Mouse (Mus musculus) ES-E14 (cell line): ENCODE results near the gene Il4ra. TPM values are rescaled to one million over a fixed set of nuclear protein-coding genes. Genes with fewer than 3 reads are reported as not detected.

Experiments
- DNase-seq: peaks from one replicate; pipeline ENCODE4 v3.0.0-alpha.2; 2013; ENCODE audit warnings: low read depth, low spot score
- H3K27ac ChIP-seq: 2 replicates; pipeline ENCODE4 v1.5.1; 2012; ENCODE audit warnings: low read depth, mild to moderate bottlenecking, low read length, moderate library complexity, mixed read lengths; ENCODE audit not compliant: poor library complexity, insufficient read depth, severe bottlenecking
- H3K36me3 ChIP-seq: 2 replicates; pipeline ENCODE4 v1.6.1; 2012; ENCODE audit warnings: mild to moderate bottlenecking, low read length, moderate library complexity, mixed read lengths; ENCODE audit not compliant: control insufficient read depth, poor library complexity, insufficient read depth, severe bottlenecking
- H3K4me1 ChIP-seq, 2 experiments: fragments of 150-350 bp in 1 of 2; sonication (generic) in 1 of 2; 2 replicates each; pipeline ENCODE4 v1.6.1; 2012; ENCODE audit warnings: low read length in 2 of 2, mild to moderate bottlenecking in 1 of 2, mixed read lengths in 1 of 2; ENCODE audit not compliant: control insufficient read depth in 2 of 2, insufficient read depth in 2 of 2, poor library complexity in 1 of 2
- H3K4me3 ChIP-seq, 2 experiments: fragments of 150-350 bp in 1 of 2; sonication (generic) in 1 of 2; 2 replicates each; pipeline ENCODE4 v1.5.1; 2012; ENCODE audit warnings: low read length in 2 of 2, low read depth in 1 of 2, mild to moderate bottlenecking in 1 of 2, mixed read lengths in 1 of 2; ENCODE audit not compliant: insufficient read depth in 1 of 2, poor library complexity in 1 of 2, severe bottlenecking in 1 of 2
- H3K9ac ChIP-seq: 2 replicates; pipeline ENCODE4 v1.6.1; 2012; ENCODE audit warnings: low read depth, mild to moderate bottlenecking, low read length, mixed read lengths; ENCODE audit not compliant: poor library complexity, insufficient read depth, severe bottlenecking
- H3K9me3 ChIP-seq: fragments of 150-350 bp; sonication (generic); 2 replicates; pipeline ENCODE4 v1.6.1; 2012; ENCODE audit warnings: low read depth, mild to moderate bottlenecking, low read length; ENCODE audit not compliant: control insufficient read depth, insufficient read depth
- CHD2 ChIP-seq: IDR thresholded peaks from 2 replicates; pipeline ENCODE4 v1.6.1; 2014; ENCODE audit warnings: mild to moderate bottlenecking, low read depth, low read length, inconsistent platforms
- HCFC1 ChIP-seq: IDR thresholded peaks from 2 replicates; pipeline ENCODE4 v1.6.1; 2012; ENCODE audit warnings: low read length, inconsistent platforms, borderline replicate concordance; ENCODE audit not compliant: insufficient read depth
- MAFK ChIP-seq: IDR thresholded peaks from 2 replicates; pipeline ENCODE4 v1.6.1; 2014; ENCODE audit warnings: mild to moderate bottlenecking, low read depth, low read length, inconsistent platforms; ENCODE audit not compliant: insufficient read depth
- ZC3H11A ChIP-seq: IDR thresholded peaks from 2 replicates; pipeline ENCODE4 v1.6.1; 2012; ENCODE audit warnings: low read depth, mild to moderate bottlenecking, inconsistent platforms, low read length, borderline replicate concordance
- ZNF384 ChIP-seq: IDR thresholded peaks from 2 replicates; pipeline ENCODE4 v1.6.1; 2012; ENCODE audit warnings: low read depth, low read length, inconsistent platforms
- in situ Hi-C, 2 experiments: fragments of 600-800 bp; cut with MboI; formaldehyde crosslinking; loops; one replicate each; pipeline ENCODE4 v1.15.1; 2025; ENCODE audit warnings: low sequenced_read_pairs in 2 of 2, inconsistent platforms in 1 of 2; ENCODE audit not compliant: unreplicated experiment in 2 of 2
- total RNA-seq: library from RNA; depleted of rRNA; stranded (reverse); fragments of 300-350 nt; gene quantifications from 2 replicates; pipeline ENCODE4 v1.2.3, GENCODE M21; 2012

The Il4ra gene
- total RNA-seq, 1 experiment: 3.4 TPM

GRCm38 (mm10) chr7:125601280-125601670 is 49.4 kb downstream of the Il4ra start:
- Histone ChIP-seq H3K4me3 (no peak overlapping the region), H3K27ac (no peak overlapping the region), H3K9ac (no peak overlapping the region), H3K4me1 (no peaks in the 10 kb centered on the region), H3K36me3 (no peaks in the 10 kb centered on the region), H3K9me3 (no peaks in the 10 kb centered on the region)
- DNase-seq: no peak
- TF ChIP-seq HCFC1 (no peak), ZC3H11A (no peak), CHD2 (no peak), ZNF384 (no peak), MAFK (no peak)
- in situ Hi-C loops: no loop called here

DNA sequence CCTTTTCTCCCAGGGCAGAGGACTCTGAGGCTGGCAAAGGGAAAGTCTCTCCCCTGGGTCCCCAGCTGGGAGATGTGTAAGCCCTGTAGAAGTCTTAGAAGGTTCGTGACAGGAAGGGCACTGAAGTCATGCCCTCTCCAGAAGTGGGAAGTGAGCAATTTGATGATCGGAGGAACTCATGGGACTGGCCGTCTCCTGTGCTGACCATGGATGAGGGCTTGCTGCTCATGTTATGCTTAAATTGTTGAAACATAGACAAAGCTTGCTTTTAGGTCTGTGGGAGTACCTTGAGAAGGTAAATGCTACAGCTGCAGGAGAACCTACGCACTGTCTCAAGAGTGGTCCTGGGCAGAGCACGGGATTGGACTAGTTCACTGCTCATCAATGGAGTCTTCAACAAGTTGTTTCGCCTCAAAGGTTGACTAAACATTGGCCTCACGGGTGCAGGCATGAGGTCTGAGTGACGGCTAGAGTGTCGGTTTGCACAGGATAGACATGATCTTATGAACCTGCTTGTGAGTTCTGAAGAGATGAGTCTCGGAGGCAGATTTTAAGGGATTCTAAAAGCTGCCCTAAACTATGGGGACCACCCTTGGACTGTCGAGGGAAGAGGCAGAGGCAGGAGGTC is 50.0 kb downstream of the Il4ra start:
- Histone ChIP-seq H3K36me3 (no peaks in the 10 kb centered on the region), H3K4me3 (no peak overlapping the region), H3K27ac (no peak overlapping the region), H3K9ac (no peak overlapping the region), H3K9me3 (no peaks in the 10 kb centered on the region), H3K4me1 (no peaks in the 10 kb centered on the region)
- no peak for DNase-seq
- TF ChIP-seq MAFK (no peak), ZC3H11A (no peak), CHD2 (no peak), ZNF384 (no peak), HCFC1 (no peak)
- in situ Hi-C loops: no loop called here

GRCm38 (mm10) chr7:125603185-125603631 is 51.3 kb downstream of the Il4ra start, which contains the start of gene Il21r:
Gene Il21r, plus strand, starts transcription at chr7:125603429.
- no peak for TF ChIP-seq CHD2
- no peak within 1 kb of the TSS for H3K9ac ChIP-seq
- DNase-seq: no peak
- no peaks in the 10 kb centered on the region for H3K36me3 ChIP-seq
- H3K4me1 ChIP-seq: no peaks in the 10 kb centered on the region
- no peaks in the 10 kb centered on the region for H3K9me3 ChIP-seq
- H3K4me3 ChIP-seq: no peak within 1 kb of the TSS
- H3K27ac ChIP-seq: no peak within 1 kb of the TSS
- in situ Hi-C loops: no loop called here

DNA sequence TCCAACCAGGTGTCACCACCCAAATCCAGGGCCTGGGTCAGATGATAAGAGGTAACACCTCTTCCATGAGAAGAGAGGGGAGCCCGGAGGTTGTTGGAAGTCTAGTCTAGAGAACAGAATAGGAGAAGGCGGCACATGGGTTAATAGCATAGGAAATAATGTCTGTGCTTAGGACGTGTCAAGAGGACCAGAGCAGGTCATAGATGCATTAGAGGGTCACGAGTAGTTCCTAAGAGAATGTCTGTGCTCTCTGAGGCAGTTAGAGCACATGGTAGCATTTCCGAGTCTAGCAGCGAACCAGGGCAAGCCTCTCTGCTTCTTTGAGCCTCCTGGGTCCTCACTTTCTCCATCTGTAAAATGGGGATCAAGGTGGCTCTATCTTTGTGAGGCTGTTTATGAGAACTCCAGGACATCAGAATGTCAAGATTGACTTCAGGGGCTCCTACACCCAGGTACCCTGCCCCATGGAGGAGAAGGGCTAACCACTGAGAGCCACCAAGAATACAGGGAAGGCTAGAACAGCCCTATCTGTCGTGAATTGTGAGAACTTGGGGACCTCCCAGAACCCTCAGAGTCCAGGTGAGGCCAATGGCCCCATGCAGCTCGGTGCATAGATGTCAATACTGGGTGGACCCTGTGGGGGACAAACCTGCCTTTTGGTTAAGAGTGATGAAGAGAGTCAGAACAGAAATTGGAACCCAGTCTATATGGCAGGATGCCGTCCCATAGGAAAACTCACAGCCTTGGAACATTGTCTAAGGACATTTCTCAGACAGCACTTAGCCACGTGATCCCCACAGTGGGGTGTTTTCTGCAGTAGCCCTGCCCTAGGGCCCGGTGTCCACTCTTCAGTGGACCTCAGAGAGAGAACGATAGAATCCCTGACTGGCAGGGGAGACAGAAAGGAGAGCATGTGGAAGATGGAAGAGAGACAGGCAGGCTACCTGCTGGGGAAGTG is 52.7 kb downstream of the Il4ra start:
- Histone ChIP-seq H3K27ac (no peak overlapping the region), H3K36me3 (no peaks in the 10 kb centered on the region), H3K9ac (no peak overlapping the region), H3K4me1 (no peaks in the 10 kb centered on the region), H3K9me3 (no peaks in the 10 kb centered on the region), H3K4me3 (no peak overlapping the region)
- no peak for DNase-seq
- TF ChIP-seq ZNF384 (no peak), MAFK (no peak), HCFC1 (no peak), CHD2 (no peak), ZC3H11A (no peak)
- in situ Hi-C loops: no loop called here
